Mouse (Mus musculus) kidney, postnatal 36 days (tissue): ENCODE data around the gene Notch1.

Experiments used
- DNase-seq, 2 experiments: peaks; one replicate each; pipeline ENCODE4 v3.0.0; 2021 to 2022; ENCODE audit warnings: mixed read lengths in 2 of 2

Gene Notch1

DNA sequence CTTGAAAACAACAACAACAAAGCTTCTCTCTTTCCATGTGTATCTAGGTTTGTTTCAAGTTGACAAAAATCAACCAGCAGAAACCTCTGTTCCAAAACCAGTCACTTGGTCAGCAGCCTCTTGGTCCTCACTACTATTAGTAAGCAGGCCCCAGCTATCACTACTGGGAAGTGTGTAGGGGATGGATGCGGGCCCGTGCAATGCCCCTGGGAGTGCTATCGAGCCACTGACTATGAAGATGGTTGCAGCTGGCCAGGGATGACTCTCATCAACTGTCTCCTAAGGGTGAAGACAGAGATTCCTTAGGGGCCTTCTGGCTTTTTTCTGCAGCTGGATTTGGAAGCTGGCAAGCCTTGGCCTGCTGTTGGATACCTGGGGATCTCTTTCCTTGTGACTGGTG, 13.4 kb upstream of the Notch1 start:
- DNase-seq, result no peak

DNA sequence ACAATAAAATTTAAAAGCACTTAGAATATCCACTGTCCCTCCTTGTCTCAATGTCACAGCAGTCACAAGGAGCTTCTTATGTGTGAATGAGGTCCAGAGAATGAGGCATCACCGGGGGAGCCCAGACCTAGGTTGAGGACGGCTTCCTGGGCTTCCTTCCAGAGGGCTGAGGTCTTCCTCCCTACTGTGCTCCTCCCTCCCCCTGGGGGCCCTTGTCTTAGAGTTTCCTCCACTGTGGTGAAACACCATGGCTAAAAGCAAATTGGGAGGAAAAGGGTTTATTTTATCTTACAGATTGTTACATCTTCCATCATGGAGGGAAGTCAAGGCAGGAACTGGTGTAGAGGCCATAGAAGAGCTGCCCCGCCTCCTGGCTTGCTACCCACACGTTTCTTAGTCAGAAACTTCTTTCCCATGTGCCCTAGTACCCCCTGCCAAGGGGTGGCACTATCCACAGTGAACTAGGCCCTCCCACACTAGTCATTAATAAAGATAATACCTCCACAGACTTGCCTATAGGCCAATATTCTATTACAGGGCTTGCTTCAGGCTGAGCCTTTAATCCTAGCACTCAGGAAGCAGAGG, 12.8 kb upstream of the Notch1 start:
- DNase-seq, result no peak

DNA sequence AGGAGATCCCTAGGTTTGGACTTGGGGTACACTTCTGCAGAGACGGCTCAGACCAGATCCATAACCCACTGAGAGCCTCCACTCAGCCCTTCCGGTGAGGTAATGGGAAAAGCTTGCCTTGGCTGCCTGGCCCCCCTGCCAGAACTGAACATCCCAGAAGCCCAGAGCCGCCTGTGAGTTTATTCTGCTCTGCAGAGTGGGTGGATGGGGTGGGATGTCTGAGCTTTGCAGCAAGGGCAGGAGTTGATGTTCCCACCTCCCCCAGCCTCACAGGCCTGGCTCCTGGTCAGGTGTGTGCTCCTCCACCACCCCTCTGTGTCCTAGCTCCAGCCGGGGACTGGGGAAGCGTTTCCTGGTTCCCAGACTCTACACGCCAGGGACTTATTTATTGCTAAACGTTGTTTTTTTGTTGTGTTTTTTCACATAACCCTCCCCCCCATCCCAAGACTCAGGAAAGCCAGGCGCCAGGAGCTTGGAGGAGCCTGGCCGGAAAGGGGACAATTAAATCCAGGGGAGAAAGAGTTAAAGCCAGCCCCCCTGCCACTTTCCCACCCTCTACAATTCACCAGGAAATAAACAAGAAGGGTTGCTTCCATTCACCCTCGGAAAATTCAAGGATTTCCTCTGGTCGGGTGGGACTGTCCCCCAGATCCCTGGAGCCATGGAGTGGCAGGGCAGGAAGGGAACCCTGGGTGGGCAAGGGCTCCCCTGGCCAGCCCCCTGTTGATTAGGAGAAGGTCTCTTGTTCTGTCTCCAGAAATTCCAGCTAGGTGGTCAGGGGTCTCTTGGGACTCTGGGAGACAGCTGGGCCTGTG, 10.2 kb upstream of the Notch1 start:
- DNase-seq, result no peak

DNA sequence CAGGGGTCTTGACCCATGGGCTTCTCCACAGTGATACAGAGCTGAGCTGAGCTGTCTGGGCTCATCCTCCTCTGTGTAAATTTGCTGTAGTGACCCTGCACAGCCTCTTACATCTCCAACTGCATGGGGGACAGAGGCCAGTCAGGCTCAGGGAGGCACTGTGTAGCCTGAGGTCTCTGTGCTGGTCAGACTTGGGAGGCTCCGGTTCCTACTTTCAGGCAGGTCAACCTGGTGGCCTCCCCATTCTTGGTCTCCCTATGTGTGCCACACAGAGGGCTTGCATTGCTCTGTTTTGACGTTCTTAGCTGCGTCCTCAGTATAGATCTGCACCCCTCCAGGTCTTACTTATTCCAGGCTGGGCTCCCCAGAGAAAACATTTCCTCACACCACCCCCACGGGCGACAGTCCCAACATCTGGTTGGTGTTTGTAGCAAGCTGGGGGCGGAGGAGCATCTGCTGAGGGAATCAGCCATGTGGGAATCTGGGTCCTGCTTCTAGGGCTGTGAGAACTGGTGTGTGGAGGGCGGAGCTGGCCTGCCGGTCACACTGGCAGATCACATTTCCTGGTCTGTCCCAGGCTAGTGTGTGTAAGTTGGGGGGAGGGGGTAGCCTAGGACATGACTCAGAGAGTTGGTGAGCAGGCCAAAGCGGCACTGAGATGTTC, 9.0 kb upstream of the Notch1 start:
- DNase-seq, result peak; percentile 70 to 76

DNA sequence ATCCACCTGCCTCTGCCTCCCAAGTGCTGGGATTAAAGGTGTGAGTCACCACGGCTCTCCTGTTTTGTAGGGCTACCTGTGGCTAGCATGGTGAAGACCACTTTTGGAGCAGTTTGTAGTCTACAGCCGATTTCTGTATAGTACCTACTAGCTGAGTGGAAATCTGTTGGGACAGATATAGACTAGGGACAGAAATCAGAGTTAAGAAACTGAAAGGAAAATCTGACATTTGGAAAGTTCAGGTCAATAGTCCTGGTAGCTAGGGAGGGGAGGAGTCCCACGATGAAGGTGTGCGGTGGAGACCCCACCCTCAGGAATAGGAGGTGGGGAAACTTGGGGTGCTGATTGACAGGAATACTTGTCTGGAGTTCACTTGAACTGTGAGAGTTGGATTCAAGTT, 5.9 kb upstream of the Notch1 start:
- no peak for DNase-seq

DNA sequence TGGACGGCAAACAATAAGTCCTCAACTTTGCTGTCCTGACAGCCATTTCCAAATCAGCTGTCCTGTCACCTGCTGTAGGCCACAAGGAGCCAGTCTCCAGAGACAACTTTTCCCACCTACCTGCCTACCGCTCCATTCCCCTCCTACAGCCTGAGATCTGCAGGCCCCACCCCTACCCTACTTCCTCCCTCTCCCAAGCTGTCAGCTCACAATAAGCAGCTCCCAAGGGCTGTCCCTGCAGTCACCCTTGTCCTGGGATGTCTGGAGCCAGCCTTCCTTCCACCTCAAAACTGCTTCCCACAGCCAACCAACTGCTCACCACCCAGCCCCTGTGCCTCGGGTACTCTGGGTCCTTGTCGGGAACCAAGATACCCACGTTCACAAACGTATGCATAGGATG, 3.3 kb upstream of the Notch1 start:
- DNase-seq, result no peak

DNA sequence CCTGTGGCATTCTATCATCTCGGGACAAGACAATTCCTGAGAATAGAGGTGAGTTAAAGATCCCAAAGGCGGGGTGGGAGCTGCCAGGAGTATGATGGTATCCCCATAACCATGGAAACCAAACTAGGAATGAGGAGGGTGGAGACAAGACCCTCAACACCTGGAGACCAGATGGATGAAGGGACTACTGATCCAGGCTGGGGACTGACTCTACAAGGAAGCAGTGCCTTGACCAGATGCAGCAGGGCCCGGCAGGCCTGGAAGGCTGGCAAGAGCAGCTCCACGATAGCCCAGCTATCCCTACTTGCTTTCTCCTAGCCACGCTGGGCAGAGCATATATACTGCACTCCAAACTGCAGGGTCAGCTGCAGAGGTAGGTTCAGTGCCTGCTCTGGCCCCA, 524 bp upstream of the Notch1 start:
- DNase-seq, result no peak

DNA sequence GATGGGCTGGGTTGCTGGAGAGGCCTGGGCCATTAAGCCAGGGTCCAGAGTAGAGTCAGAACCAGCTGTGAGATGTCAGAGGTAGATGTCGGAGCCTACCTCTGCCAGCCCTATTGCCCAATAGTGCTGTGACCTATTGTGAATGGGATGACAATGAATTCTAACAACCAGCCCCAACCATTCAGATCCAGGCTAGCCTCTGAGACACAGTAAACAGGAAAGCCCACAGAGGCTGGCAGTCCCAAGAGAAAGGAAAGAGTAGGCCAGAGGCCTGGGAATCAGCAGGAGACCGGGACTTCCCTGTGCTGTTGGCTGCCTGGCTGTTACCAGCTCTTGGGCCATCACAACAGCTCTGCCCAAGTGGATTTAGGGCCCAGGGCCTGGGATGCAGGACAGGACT, 1.1 kb downstream of the Notch1 start:
- no peak for DNase-seq

DNA sequence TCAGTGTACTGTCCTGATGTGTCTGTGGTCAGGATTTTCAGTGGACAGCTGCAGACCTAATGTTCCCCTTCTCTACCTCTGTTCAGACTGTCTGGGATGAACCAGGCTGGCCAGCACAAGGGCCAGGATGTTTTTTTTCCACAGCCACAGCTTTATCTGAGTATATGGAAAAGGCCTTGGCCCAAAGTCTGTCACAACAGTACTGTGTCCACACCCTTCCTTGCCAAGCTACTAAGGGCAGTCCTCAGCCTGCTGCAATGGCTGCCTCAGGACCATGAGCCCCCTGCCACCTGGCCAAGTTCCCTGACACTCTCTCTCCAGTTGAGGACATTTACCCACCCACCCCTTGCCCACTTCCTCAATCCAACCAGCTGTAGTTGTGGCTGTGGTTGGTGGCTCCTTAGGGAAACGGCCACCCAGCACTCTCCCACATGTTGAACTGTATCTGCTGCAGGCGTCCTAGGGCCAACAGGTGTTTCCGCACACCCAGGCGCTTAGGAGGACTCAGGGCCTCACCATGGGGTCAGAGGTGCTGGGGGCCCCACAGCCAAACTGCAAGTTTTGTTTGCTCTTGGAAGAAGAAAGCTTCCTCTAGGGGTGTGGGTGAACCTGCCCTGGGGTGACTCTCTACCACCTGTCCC, 3.2 kb downstream of the Notch1 start:
- DNase-seq, result no peak

DNA sequence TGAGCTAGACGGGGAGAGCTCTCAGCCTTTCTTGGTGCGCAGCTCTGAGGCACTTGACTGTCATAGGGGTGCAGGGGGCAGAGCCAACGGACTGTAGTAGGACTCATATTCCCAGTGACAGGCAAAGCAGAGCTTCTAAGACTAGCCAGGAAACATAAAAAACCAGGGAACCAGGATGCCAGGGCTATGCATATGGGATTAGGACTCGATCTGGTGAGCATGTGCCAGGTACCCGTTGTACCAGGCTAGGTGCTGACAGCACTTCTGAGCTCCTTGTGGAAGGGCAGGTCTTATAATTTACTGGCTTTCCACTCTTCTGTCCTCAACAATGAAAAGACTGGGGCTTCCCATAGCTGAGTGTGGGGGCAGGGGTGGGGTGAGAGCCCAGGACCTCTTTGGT, 7.8 kb downstream of the Notch1 start:
- no peak for DNase-seq

DNA sequence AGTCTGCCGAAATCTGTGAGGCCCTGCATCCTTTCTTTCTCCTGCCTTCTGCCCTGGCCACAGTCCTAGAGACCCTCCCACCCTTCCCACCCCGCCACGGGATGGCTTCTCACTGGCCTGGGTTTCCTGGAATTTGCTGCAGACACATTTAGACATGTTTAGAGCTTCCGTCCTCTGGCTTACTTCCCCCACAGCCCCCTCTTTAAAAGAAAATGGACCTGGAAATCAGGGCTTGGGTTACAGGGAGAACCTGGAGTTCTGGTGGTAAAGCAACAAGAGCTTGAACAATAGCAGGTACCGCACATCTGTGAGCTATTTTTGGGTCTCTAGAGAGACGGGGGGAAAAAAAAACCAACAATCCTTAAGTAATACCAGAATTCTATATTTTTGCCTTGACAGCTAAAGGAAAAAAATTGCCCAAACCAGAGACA, 8.5 kb downstream of the Notch1 start:
- no peak for DNase-seq

DNA sequence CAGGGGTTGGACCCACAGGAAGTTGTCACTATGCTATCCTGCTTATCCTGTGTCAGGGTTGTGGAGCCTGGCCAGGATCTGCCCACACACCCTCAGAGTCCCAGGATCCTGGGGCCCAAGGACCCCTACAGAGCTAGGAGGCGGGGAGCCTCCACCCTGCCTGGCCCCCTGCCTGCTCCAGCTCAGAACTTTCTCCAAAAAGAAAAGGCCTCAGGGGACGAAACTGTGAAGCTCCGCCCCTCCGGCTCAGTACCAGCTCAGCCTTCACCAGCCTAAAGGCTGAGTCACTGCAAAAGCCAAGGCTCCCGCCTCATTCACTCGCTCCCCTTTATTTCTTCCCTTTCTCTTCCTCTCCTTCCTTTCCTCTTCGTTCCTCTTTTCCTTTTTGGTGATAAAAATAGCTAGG, 9.0 kb downstream of the Notch1 start:
- DNase-seq, result peak; percentile 71 to 78

DNA sequence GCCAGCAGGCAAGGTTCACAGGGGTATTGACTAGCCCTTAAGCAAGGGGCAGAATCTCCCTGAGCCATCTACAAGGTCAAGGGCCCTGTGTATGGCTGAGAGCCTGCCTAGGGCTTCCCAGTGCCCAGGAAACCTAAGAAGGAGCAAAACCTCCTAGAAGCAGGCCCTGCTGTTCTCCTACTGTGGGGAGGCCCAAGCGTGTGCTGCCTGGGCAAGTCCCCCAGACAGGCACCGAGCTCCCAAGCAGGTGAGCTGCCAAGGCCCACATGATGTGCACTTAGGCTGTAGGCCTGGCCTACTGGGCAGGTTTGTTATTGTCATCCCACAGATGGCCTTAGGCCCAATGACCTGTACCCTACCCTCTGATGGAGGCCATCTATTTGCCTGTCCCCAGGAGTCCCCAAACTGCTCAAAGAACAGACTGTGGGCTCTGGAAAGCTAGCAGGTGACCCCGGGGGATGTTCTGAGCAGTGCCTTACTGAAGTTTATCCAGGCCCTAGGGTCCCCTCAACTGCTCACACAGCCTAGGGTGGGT, 9.7 kb downstream of the Notch1 start:
- DNase-seq, result no peak

DNA sequence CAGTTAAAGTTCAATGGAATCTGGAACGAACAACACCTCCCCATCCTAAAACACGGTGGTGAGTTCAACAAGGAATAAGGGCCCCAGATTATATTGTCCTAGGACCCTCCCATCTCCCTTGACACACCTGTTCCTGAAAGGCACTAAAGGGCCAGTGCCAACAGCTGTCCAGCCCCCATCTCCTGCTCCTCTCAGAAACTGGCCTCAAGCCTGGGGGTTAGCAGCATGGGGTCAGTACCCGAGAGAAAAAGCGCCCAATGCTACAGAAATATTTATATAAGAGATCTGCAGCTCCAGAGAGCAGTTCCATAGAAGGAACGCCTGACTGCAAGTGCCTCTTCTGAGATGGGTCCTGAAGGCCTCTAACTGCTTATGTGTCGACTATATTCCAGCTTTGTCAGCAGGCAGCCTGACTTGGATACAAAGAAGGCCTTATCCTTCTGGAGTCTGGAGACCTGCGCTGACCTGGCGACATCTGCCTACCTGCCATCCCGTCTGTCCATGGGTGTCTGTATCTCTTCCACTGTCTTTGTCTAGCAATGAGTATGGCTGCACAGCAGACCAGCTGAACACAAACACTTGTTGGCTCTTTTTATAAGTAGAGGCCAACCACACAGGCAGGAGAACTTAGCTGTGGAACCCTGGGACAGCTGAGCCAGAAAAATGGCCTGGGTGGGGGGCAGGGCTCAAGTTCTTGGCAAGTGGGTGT, 11.5 kb downstream of the Notch1 start:
- no peak for DNase-seq

DNA sequence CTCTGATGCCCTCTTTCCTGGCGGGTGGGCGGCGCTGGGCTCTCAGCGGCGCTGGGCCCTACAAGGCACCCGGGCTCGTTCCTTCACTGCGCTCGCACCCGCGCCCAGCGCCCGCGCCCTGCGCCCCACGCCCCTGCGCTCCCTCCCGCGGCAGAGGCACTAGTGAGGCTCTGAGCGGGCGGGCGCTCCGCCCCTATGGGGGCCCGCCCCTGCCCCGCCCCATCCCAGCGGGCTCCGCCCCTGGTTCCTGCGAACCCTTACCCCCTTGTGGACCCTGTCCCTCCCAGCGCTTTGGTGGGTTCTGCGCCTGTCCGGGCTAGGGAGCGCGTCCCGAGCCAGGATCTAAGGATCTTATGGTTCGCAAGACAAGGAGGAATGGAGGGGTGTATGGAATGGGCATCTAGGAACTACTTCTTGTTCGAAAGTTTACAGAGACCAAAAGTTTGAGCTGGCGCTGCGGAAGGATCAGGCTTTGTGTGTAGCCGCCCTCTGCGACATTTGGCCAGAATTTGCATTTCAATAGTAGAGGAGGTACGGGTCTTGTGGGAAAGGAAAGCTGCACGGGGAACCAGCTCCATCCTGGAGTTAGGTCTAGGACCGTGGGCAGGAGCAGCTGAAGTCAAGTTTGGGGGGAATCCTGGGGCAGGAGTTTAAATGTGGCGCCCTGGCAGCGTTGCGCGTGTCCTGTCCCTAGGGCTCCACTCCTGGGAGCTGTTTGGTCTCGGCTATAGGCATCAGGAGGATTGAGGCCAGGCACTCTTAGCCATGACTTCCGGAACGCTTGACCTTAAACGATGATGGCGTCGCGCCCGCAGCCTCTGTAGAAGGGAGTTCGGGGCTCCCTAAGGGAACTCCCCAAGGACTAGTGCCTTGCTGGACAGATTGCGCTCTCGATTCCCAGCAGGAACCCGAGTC, 12.5 kb downstream of the Notch1 start:
- peak; percentile 73 to 86 for DNase-seq

DNA sequence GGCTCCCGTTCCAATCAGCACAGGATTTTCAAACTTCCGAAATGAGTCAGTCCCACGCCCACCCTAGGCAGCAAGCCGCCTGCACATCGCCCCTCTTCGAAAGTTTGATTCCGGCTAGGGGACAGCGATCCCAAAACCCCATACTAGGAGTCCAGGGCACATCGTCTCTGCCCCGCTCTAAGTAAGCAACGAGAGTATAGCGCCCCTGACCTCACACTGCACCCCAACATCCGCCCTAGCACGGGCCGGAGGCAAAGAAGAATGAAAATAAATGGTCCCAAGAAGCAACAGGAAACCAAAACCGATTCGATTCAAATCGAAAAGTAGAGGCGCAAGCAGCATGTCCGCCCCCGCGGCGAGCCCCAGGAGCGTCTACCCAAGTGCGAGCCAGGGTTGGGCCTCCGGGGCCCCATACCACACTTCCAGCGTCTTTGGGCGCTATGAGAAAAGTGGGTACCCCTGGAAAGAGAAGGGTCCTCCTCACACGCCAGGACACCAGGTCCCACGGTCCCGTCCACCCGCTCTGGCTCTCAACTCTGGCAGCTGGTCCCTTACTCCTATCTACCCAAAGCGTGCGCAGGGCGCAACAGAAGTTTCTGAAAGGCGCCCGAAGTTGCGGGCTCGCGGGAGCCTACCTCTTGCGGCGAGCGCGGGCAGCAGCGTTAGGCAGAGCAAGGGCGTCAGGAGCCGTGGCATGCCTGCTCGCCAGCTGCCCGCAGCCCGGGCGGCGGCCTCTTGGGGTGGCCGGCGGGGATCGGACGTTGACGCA, 13.4 kb downstream of the Notch1 start:
- peak in 1 of 2 experiments; percentile 57 for DNase-seq

DNA sequence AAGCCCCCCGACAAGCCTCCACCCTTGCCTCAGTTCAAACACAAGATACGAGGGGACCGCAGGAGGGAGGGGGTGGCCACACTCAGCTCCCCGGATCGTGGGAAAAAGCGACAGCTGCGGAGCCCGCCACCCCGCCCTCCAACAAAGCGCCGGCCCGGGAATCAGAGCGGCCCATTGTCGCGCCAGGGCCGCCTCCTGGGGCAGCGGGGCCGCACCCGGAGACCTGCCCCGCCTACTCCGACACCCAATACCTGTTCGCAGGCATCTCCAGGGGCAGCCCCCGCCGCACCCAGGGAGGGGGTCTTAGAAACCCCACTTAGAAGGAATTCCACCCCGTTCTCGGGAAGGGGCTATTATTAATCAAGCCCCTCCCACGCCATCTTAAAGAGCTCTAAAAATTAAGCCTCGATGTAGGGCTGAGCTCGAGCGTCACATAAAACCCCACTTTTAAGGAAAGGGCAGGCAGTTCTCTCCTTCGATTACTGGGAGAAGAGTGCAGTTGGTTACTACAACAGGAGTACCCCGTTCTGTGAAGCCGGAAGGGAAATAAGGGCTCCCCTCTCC, 14.1 kb downstream of the Notch1 start:
- peak; percentile 46 to 78 for DNase-seq

DNA sequence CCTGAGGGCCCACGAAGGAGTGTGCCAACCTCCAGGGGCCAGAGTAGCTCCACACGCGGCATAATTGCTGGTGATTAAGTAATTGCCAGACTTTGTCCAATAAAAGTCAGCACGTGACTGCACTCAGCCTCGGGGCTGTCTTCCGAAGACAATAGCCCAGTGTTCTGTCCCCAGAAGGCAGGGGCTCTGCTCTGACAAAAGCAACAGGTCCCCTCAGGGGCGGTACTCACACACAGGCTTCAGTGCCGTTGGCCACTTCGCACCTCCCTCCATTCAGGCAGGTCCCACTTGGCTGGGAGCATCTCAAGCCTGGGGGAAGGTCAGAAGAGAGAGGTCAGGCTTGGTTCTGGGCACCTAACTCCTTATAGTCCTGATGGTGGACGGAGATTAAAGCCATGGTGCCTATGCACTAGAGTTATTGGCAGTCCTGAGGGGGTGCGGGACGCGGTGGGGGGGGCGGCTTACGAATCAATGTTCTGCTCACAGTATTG, 14.8 kb downstream of the Notch1 start:
- DNase-seq, result peak; percentile 49 to 52

DNA sequence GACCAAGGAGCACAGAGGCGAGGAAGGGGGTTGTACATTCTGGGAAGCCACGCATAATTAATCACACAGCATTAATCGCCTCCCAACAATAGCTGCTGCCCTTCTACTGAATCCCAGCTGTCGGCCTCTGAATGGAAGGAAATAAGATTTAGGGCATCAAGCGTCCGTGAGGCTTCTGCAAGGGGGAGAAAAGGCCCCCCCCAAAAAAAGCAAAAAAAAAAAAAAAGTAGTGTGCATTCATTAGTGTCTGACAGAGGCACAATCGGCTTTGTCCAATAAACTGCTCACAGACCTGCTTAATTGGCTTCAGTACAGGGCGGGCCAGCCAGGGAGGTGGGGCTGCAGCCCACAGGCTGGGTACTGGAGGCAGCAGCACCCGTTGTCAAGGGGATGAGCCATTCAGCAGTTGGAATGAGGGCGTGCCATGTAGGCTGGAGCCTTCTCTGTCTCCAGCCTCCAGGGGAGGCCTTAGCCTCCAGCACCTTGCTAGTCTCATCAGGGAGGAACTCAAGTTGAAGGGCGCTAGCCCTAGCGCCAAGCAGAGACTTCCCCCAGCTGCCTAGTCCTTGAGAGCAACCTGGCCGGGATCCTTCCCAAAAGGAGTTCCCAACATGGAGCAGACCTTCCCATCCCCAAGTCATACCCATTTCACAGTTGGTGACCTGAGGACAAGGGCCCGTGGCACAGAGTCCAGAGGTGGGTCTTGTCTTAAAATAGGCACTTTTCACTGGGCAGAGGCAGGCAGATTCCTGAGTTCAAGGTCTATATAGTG, 15.7 kb downstream of the Notch1 start:
- DNase-seq, result peak; percentile 66 to 72
